Mouse (Mus musculus) MEL-GATA-1-ER (cell line): Measurements from ENCODE around the gene Krr1.
A peak's percentile ranks its signal among the peaks of the same experiment; 100 is the strongest.

Experiments
- DNase-seq: peaks from one replicate; pipeline ENCODE4 v3.0.0-alpha.2; 2012; ENCODE audit warnings: low read depth; ENCODE audit errors: extremely low read depth

The Krr1 gene

DNA sequence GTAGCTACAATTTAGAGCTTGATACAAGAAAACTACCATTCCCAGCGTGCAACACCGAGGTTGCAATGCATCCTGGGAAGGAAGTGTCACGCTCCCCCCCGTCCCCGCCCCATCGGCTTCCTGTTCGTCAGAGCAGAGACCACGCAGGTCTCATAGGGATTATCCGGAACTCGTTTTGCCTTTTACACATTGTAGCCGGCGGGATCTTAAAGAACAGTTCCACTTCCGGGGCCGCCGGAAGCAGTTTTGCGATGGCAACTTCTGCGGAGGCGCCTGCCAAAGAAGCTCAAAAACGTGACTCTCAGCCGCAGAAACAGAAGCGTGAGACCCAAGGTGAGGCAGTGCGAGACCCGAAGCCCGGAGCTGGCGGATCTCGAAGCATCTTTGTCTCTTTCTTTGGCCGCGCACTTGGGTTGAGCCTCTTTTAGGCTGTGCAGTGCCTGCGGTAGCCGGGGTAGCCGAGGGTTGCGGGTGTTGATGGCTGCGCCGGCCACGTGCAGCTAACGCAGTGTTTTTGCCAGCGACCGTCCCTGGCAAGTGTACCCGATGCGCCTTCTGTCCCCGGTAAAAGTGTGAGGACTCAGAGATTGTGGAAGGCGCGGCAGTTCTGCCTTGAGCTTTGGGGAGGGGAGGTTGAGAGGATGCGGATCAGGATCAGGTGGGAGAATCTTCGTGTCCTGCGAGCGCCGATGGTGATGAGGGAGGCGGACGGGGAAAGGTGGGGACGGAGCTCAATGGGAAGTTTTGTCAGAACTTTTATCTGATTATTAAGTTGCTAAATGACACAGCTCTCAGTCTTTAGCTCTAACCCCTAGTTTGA, at the start of gene Krr1:
Krr1 (plus strand) TSS at position 123 of the 820 bp plus-strand sequence.
- peak; percentile 97 for DNase-seq

DNA sequence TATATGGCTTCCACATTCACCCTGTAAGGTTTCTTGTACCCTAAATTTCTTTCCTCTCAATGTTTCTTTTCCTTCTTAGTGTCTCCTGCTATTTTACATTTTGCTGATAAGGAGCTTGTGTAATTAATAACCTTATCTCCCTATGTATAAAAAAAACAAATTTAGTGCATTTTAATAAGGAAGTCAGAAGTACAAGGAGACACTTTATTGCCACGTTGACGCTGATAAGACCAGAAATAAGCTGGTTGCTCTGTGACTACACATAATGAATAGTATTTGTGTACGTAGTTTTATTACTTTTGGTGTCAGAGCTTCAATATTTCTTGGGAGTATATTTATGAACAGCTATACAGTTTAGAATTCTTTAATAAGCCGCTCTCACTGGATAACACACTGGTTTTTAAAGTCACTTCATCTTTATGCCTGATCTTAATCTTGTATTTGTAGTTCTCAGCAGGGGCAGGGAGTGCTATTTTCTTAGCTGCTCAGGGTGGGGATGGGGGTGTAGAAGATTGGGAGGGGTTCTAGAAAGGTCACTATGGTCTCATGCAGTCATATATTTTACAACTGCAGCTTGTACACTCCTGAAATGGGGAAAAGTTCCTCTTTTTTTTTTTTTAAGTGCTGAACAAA, 48.8 kb upstream of the Krr1 start:
- peak; percentile 22 for DNase-seq

DNA sequence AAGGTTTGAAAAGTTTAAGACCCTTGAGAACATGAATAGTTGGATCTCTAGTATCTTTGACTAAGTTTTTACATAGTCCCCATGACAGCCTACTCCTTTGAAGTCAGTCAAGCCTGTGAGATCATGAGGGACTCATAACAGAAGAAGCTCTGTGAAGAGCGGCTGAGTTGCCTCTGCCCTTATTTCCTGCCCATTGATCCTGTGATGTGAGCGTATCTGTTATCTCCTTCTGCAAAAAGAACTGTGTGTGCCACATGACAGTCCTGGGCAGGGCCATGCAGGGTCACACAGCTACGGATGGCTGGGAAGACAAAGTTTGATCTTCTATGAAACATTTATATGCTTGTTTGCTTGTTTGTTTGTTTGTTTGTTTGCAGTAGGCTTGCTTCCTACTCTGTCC, 48.3 kb upstream of the Krr1 start:
- peak; percentile 25 for DNase-seq

DNA sequence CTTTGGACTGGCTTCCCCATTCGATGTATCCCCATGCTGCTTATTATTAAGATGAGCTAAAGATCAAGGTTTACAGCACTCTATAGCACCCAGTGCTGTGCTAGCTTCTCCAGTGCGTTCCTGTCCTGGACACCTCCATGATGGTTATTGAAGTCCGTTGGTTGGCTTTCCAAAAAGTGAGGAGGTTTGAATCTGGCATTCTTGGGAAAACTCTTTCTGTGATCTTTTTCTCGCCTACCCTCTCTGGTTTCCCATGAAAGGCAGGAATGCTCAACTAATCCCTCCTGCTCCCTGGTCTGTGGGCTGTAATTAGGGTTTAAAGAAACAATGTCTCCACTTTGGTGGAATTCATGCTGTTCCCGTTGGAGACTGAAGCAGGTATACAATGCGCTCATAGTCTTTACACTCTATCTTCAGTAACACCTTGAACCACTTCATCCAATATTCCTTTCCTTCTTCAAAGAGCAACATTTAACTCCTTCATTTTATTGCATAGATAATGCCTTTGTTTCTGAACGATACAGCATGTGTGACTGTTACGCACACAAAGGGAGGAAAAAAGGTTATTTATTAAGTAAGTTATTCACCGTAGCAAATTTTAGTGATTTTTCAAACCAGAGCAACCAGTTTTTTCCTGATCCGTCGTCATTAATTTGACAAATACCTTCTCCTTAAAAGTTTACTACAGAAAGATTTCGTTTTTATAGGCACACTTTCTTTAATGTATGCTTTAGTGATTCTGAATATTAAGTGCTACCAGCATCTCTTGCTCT, 47.6 kb upstream of the Krr1 start:
- no peak for DNase-seq

DNA sequence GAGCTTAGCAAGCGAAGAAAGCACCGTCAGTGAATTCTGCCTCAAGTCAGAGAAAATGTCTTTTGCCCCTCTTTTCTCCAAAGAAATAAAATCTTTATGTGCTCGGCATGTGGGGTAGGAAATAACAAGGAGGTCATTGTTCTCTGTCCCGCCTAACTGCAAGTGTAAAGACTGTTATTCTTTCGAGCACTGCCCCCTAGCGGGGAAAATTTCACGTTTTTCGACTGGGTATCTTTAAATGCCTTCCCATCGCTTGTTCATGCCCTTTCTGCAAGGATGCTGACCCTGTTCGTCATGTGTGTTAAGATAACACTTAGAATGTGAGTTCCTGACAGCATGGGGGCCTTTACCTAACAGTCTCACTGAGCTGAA, 47.0 kb upstream of the Krr1 start:
- peak; percentile 67 for DNase-seq

DNA sequence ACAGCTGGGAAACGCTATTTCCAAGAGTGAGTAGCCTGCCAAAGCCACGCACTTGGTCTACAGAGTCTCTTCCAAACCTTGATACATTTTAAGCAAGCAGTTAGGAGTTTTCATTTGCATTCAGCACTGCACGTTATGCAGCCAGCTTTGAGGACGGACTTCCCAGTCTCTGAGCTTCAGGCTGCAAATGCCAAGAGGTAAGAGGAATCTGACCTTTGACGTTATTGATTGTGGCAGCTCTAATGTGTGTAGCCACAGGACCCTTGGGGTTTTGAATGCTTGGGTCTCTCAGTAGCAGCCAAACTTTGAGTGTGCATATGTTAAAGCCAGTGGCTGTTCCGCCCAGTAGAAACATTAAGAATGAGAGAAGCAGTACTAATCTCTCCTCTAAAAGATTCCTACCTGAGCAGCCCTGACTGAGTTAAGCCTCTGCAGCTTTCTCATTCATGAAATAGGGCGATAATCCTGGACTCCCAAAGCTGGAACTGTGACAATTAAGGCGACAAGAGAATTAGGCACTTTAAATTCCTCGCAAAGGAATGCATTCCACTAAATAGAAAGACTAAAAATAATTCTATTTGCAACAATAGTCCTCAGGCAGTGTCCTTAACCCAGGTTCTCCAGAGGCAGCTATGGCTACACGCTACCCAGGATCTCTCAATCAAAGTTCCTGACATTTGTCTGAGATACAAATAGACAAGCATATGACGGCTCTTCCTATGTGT, 39.7 kb upstream of the Krr1 start:
- no peak for DNase-seq

DNA sequence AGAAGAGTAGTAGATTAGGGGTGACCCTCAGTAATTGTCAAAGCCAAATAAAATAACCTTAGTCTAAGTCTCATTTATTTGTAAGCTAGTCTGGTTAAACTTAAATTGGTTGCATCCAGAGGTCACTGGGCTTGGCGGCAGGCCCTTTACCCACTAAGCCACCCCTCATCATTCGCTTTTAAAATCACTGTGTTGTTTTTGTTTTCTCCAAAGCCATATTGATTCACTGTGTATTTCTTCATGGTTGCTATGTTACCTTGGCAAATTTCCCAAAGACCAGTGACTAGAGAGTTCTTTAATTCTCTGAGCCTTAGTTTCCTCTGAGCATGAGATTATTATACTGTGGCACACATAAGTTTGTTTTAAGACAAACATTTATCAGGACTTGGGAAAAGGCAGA, 37.3 kb upstream of the Krr1 start:
- no peak for DNase-seq

DNA sequence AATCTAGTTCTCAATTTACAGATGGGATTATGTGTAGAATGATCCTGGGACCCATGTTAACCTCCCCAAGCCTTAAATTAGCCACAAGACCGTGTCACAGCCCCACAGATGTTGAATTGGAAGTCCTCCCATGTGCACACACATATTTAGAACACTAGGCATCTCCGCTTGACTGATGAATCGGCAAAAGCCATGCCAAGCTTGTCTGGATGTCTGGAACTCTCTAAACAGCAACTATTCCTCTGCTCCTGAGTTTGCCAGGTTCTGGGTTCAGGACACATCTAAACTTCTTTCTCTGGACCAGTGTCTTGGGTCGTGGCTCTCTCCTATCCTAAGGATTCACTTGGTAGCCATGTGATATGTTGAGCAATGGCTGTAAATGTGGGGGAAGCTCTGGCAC, 36.4 kb upstream of the Krr1 start:
- DNase-seq, result no peak

DNA sequence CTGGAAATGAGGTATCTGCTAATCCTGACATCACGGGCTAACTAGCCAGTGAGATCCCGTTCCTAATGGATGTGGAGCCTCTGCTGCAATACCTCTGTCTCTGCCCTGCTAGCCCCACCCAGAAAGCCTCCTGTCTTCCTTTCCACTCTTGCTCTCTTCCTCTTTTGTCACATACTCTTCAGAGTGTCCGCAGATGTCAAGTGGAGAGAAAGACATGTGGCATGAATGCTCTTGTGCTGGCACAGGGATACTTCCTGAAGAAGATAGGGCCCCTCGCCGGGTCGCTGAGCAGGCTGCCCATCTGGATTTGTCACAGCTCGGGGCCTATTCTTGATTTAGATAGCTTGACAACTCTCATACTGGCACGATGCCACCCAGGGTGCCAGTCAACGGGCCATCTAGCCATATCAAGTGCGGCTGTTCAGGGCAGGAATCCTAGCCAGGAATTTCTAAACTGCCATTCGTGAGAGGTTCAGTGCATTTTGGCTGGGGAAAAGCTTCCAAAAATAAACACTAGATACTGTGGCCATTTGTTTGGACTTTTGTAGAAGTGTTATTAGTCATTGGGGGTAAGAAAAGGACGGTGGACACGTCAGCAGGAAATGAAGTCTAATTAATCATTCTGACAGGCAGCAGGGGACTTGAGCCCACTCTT, 35.8 kb upstream of the Krr1 start:
- DNase-seq, result no peak

DNA sequence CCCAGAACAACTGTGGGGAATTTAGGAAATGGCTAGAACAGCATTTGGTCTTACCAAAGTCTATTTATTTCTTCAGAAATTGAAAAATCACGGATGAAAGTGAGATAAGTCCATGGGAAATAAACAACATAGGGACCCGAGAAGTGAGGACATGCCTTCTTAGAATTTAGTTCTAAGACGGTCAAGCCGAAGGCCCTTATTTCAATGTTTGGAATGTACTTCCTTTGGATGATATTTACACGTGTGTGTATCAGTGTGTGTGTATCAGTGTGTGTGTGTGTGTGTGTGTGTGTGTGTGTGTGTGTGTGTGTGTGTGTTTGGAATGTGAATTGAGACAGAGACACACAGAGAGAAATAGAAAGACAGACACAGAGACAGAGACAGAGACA, 35.3 kb upstream of the Krr1 start:
- DNase-seq, result no peak

DNA sequence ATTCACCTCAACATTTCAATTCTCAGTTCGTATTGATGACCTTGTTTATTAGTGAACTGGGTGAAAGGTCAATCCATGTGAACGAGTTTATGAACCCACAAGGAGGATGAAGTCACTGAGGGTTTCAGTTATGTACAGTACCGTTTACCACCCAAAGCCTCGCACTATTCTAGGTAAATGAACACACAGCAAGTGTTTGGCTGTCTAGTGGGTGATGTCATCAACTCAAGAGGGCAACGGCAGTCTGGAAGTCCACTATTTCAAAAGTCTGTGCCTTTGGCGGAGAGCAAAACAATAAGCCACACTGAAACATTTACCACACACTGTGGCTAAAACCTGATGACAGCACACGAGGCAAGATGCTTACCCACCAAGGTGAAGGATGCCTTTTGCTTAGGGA, 29.4 kb upstream of the Krr1 start:
- DNase-seq, result no peak

DNA sequence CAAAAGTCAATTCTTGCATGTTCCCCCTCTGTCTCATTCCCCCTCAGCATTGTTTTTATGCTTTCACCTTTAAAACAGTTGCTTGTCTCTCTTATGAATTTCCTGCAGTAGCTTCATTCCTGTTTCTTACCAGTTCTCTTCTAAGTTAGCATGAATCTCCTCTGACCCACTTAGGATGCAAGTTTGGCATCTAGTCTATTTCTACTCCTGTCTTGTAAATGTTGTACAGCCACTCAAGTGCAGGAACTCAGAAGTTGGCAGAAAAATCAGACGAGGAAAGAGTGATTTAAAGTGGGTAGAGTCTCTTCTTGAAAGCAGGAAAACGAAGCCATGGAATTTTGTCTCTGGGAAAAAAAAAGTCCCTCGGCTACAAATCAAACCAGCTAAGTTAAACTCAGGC, 26.9 kb upstream of the Krr1 start:
- DNase-seq, result no peak

DNA sequence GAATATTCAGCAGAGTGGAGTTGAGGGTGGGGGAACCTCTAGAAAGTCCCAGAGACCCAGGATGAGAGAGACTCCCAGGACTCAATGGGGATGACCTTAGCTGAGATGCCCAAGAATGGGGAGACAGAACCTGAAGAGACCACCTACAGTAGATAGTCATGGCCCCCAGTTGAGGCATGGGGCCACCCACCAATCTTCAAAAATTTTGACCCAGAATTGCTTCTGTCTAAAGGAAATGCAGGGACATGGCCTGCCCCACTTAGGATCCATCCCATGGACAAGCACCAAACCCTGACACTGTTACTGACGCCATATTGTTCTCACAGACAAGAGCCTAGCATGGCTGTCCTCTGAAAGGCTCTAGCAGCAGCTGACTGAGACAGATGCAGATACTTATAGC, 24.4 kb upstream of the Krr1 start:
- DNase-seq, result no peak

DNA sequence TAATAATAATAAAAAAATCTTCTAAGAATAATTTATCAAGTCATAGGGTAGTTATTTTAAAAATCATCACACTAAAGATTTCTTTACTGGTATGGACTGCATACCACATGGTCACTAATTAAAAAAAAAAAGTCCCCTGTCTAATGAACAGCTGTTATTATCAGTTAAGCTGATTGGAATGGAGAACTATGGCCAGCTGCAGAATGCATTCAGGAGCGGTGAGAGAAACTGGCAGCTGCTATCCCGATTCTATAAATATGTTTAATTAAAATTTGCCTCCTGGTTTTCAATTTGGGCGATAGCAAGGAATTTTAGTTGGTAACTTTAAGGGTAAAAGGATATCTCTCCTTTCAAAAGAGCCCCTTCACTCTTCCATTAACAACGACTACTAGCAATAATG, 23.5 kb upstream of the Krr1 start:
- DNase-seq, result no peak

DNA sequence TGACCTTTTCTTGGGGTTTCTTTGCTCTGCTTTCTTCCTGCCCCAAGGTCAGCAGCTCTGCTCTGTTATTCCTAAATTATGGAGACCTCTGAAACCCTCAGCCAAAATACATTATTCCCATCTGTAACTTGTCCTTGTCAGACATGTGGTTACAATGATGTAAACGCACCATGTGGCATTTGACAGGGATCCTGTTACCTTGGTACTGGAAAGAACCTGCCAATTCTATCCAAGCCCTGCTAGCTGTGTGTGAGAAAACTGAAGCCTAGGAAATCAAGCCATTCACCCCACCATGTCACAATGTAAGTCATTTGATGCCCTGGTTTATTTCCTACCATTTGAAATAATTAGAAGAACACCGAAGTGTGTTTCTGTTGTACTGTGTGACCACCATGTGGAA, 16.6 kb upstream of the Krr1 start:
- DNase-seq, result no peak

DNA sequence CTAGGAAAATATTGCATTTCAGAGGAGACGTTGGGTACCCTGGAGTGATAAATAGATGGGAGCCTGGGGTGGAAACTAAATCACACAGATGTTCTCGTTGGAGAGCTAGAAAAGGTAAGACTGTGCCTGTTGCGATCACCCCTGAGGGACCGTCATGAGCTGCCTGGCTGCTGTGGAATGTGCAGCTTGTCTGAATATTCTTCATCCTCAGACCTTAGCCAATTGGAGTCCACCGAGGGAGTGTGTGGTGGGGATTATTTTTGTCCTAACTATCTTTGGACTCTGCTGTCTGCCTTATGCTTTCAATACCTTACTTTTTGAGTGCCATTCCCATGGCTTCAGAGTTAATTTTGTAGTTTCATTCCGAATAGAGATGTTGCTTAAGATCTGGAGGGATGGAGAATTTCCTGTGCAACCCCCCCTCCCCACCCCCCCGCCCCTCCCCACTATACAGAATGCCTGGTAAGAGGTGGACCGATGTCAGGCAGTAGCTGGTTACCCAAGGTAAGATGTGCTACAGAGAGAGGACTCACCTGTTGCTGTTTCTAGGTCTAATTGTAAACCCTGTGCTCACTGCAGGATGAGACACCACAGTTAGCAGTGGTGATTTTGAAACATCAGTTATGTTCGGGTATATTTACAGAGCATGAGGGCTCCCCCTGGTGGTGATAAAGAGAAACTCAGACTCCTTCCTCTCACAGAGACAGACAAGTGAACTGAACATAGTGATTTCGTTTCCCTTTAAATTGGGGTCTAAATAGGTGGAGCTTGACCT, 15.0 kb upstream of the Krr1 start:
- DNase-seq, result peak; percentile 57

DNA sequence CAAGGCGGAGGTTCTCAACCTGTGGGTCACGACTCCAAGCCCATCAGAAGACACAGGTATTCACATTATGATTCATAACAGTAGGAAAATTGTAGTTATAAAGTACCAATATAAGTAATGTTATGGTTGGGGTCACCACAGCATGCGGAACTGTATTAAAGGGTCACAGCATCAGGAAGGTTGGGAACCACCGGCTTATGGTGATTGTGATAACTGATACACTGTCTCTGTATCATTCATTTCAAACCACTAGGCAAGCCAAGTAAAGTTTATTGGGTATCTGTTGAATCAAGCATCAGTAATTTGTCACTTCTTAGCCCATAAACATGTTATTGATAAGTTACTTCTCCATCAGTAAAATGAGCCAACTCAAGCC, 14.4 kb upstream of the Krr1 start:
- DNase-seq, result no peak

DNA sequence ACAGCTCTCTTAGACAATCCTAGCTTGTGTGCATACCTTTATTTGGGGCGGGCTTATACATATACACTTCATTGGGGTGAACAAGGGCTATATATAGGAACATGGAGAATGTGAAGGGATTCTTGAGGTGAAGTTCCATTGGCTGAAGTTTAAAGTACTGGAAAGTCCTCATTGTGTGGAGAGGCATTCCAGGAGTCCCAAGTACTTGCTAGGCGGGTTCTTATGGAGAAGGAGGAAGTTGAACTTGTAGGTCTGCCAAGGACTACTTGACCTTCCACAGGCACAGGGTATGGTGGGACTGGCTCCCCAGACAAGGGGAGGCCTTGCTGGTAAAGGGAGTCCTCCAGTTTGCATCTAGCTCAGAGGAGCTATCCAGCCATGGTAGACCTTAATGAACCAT, 13.1 kb upstream of the Krr1 start:
- no peak for DNase-seq

DNA sequence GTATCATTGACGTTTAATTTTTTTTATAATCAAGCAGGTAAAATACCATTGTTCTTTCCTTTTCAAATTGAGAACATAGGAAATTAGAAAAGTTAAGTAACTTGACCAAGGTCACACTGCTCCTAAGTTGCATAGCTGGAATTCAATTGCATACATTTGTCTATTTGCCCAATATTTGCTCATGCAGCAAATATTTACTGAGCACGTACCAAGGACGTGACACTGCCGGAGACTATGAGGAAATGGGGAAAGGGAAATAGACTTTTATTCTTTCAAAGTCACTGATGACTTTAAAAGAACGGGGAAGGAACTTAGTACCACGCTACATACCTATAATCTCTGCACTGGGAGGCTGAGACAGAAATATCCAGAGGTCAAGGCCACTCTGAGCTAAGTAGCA, 12.0 kb upstream of the Krr1 start:
- DNase-seq, result no peak

DNA sequence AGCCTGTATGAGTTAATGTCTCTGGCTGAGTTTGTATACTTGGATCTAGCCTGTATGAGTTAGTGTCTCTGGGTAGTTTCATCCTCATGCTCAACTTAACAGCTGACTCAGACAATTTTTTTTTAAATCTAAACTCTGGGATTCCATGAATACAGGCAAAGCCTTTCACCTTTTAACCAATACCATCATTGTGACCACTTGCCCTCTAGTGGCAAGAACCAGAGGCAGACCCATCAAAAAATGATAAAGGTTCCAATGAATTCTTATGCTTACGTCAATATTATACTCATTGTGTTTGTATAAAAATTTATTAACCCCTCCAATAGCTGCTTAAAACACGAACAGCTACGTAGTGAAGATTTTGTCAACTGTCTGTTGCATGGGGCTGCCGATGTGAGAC, 6.1 kb upstream of the Krr1 start:
- no peak for DNase-seq

DNA sequence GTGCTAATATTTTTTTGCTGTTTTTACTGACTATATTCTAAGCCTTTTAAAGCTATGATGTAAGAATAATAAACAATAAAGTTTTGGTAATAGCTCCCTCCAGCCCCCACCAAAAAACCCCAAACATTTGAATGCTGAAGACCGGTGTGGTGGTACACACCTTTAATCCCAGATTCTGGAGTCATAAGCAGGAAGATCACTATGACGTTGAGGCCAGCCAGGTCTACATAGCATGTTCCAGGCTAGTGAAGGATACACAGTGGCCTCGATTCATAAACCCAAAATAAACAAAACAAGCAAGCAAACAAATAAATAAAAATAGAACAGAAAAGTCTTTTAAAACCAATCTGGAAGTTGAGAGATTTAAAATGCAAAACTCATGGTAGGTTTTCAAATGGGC, 535 bp upstream of the Krr1 start:
- DNase-seq, result no peak
